Mouse (Mus musculus) limb, embryonic 14.5 days (tissue): Measurements from ENCODE around the gene Clasp1. TPM values are rescaled to one million over a fixed set of nuclear protein-coding genes. Genes with fewer than 3 reads are reported as not detected.

Experiments used
- ATAC-seq: fragments of 200-750 bp; cut with Nextera tagmentation; 2 replicates; pipeline ENCODE4 v1.8.0; 2017; ENCODE audit warnings: low read depth, moderate number of reproducible peaks, moderate TSS enrichment; ENCODE audit not compliant: low FRiP score
- DNase-seq: peaks from one replicate; pipeline ENCODE4 v3.0.0-alpha.2; 2015; ENCODE audit warnings: low spot score
- H3K27ac ChIP-seq: fragments of 300-500 bp; sonication (generic); replicated peaks from 2 replicates; pipeline ENCODE4 v1.5.1; 2014; ENCODE audit warnings: low read depth, mild to moderate bottlenecking, low read length, moderate library complexity, mixed read lengths
- H3K27me3 ChIP-seq: fragments of 300-500 bp; sonication (generic); 2 replicates; pipeline ENCODE4 v1.6.1; 2014; ENCODE audit warnings: low read length, mixed read lengths; ENCODE audit not compliant: control insufficient read depth, insufficient read depth
- H3K36me3 ChIP-seq: fragments of 300-500 bp; sonication (generic); 2 replicates; pipeline ENCODE4 v1.6.1; 2014; ENCODE audit warnings: mild to moderate bottlenecking, low read length, moderate library complexity, mixed read lengths; ENCODE audit not compliant: control insufficient read depth, insufficient read depth
- H3K4me1 ChIP-seq: fragments of 300-500 bp; sonication (generic); 2 replicates; pipeline ENCODE4 v1.6.1; 2014; ENCODE audit warnings: antibody characterized with exemption, low read length, mixed read lengths; ENCODE audit not compliant: control insufficient read depth, insufficient read depth
- H3K4me2 ChIP-seq: fragments of 300-500 bp; sonication (generic); replicated peaks from 2 replicates; pipeline ENCODE4 v1.6.1; 2014; ENCODE audit warnings: low read depth, mild to moderate bottlenecking, low read length, moderate library complexity; ENCODE audit not compliant: severe bottlenecking
- H3K4me3 ChIP-seq: fragments of 300-500 bp; sonication (generic); replicated peaks from 2 replicates; pipeline ENCODE4 v1.5.1; 2014; ENCODE audit warnings: low read length
- H3K9ac ChIP-seq: fragments of 300-500 bp; sonication (generic); 2 replicates; pipeline ENCODE4 v1.6.1; 2014; ENCODE audit warnings: mild to moderate bottlenecking, low read depth, low read length, moderate library complexity; ENCODE audit not compliant: severe bottlenecking
- H3K9me3 ChIP-seq: fragments of 300-500 bp; sonication (generic); 2 replicates; pipeline ENCODE4 v1.6.1; 2016; ENCODE audit warnings: low read length; ENCODE audit not compliant: control insufficient read depth
- POLR2A ChIP-seq: fragments of 200-500 bp; IDR thresholded peaks from 2 replicates; pipeline ENCODE4 v1.8.0; 2012; ENCODE audit warnings: inconsistent platforms, mild to moderate bottlenecking, moderate library complexity, borderline replicate concordance; ENCODE audit not compliant: insufficient read depth, insufficient read length; ENCODE audit errors: extremely low read depth
- WGBS: fragments of 180-500 bp; shearing (Covaris S2); extraction: QIAGEN DNeasy Blood & Tissue Kit; methylation state at CpG from one replicate; pipeline ENCODE4 v1.1.7; 2014; 5-methylcytosine and 5-hydroxymethylcytosine counted together
- polyA plus RNA-seq, 2 experiments: library from polyadenylated mRNA; depleted of rRNA in 1 of 2; stranded (reverse) in 1 of 2; unstranded in 1 of 2; fragments of >200 nt; fragmentation: Nextera tagmentation in 1 of 2; extraction: Ambion mirVana in 1 of 2; gene quantifications; 2 replicates each; pipeline versions ENCODE4 v1.2.1 to v1.2.3; 2012 to 2014

Gene Clasp1
- polyA plus RNA-seq, 2 experiments, result 47.8 to 48.5 TPM

DNA sequence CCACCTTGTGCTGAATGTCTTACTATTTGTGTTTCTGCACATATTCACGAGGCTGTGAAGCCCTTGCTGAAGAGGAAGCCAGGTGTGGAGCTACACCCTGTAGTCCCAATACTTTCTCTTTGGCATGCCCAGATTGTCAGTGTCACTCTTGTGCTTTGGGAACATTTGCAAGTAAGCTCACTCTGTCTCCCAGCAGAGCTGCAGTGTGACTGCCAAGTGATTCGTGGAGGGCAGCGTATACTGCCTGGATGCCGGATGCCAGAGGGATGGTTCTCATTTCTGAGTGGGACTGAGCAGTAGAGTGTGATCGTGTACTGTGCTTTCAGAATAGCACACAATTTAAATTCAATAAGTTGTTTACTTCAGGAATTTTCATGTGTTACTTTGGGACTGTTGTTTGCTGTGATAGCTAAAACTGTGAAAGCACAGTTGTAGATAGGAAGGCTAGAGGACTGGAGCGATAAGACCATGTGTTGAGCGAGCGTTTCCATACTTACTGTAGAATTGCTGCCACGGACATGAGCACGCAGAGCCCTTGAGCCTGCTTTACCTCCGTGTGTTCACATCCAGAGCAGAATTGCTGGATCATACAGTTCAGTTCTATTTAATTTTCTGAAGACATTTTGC lies 68.5 kb downstream of the Clasp1 start:
- no peak overlapping the region for H3K27ac ChIP-seq
- peak overlapping the region; percentile 21; the same call in 1 of the 2 replicates for H3K4me2 ChIP-seq
- H3K4me3 ChIP-seq, result no peak overlapping the region
- H3K27me3 ChIP-seq, result no peaks in the 10 kb centered on the region
- H3K9ac ChIP-seq, result no peak overlapping the region
- DNase-seq (no peak), ATAC-seq (no peak)
- no peaks in the 10 kb centered on the region for H3K9me3 ChIP-seq
- H3K36me3 ChIP-seq, result peaks cover 12% of the 10 kb centered on the region
- WGBS, result 61% methylated on average over 11 of the region's 11 CpGs
- no peak for TF ChIP-seq POLR2A
- H3K4me1 ChIP-seq, result peaks cover 22% of the 10 kb centered on the region

DNA sequence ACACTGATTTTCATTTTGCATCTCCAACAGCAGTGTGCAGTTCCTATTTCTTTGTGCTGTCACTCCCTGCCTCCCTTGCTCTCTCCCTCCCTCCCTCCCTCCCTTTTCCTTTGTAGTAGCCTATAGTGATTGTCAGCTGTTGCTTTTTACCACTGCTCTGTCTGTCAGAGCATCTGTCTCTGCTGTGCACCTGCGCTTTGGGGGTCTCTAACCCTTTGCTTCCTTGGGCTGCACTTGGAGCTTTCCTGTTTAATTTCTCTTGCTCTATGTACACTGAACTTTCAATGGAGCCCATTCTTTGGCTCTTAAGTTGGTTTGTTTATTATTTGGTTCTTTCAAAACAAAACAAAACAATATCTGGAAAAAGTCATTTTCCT lies 69.0 kb downstream of the Clasp1 start:
- Histone ChIP-seq H3K4me1 (peaks cover 22% of the 10 kb centered on the region), H3K9me3 (no peaks in the 10 kb centered on the region), H3K4me2 (peak overlapping the region; percentile 21; the same call in 1 of the 2 replicates), H3K9ac (no peak overlapping the region), H3K36me3 (peaks cover 17% of the 10 kb centered on the region), H3K4me3 (no peak overlapping the region), H3K27ac (no peak overlapping the region), H3K27me3 (no peaks in the 10 kb centered on the region)
- ATAC-seq, result no peak
- 48% methylated on average over 1 of the region's 1 CpGs for WGBS
- no peak for TF ChIP-seq POLR2A
- no peak for DNase-seq

- Histone ChIP-seq H3K27ac (no peak overlapping the region), H3K36me3 (peaks cover 21% of the 10 kb centered on the region), H3K9me3 (no peaks in the 10 kb centered on the region), H3K4me2 (peak overlapping the region; percentile 68; the same call in 1 of the 2 replicates), H3K4me1 (peaks cover 22% of the 10 kb centered on the region), H3K27me3 (no peaks in the 10 kb centered on the region), H3K9ac (no peak overlapping the region), H3K4me3 (no peak overlapping the region)
- no peak for TF ChIP-seq POLR2A
- DNase-seq (peak; percentile 17), ATAC-seq (no peak)
- 45% methylated on average over 3 of the region's 3 CpGs for WGBS
Observed at GRCm38 (mm10) chr1:118458279-118458678, 69.4 kb downstream of the Clasp1 start.

DNA sequence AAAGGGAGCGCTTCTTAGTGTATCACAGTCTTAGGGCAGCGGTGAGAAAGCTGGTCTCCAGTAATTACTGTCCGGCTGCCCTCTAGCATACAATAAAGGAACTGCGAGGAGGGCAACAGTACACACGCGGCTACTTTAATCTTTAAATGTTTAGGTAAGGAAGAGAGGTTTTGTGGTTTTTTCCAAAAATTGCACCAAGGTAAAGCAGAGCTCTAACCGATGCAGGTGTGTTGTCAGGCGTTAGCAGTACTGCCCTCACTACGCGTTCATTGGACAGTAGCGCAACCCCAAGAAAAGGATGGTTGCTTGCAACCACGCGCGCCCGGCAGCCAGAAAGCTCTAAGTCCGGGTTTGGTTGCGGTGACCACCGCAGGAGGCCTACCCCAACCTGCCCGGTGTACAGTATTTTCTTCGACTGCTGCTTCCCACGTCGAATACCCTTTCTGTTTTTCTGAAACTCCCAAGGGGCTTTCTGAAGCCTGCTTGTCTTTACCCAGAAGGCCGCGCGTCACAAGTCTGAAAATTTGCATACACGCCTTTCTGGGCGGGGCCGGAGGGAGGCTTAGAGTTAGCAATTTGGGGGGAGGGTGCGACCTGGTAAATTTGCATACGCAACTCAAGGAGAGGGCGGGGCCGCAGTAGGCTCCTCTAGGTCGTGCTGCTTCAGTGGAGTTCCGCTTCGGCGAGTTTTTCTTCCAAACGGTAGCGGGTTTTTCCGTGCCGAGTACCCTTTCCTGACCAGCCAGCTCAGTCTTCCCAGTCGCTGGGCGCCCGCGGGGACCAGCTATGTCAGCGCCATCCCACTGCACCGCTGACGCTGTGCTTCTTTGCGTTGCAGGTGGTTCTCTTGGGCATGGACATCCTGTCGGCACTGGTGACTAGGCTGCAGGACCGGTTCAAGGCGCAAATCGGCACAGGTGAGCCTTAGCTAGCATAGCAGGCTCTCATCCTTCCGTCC lies 70.4 kb downstream of the Clasp1 start:
- H3K9ac ChIP-seq, result peak overlapping the region; percentile 67
- H3K4me2 ChIP-seq, result peak overlapping the region; percentile 68
- TF ChIP-seq POLR2A, result peak; percentile 96; the same call in 1 of the 2 replicates
- peaks cover 22% of the 10 kb centered on the region for H3K4me1 ChIP-seq
- peak; percentile 93 for DNase-seq
- peak overlapping the region; percentile 43 for H3K4me3 ChIP-seq
- peak; percentile 90 for ATAC-seq
- H3K27me3 ChIP-seq, result no peaks in the 10 kb centered on the region
- WGBS, result 2% methylated on average over 52 of the region's 53 CpGs
- H3K27ac ChIP-seq, result peak overlapping the region; percentile 97
- H3K9me3 ChIP-seq, result no peaks in the 10 kb centered on the region
- H3K36me3 ChIP-seq, result peaks cover 31% of the 10 kb centered on the region

- H3K27ac ChIP-seq, result no peak overlapping the region
- 97% methylated on average over 5 of the region's 5 CpGs for WGBS
- no peak overlapping the region for H3K9ac ChIP-seq
- TF ChIP-seq POLR2A, result no peak
- no peak for DNase-seq
- H3K9me3 ChIP-seq, result no peaks in the 10 kb centered on the region
- H3K27me3 ChIP-seq, result no peaks in the 10 kb centered on the region
- no peak for ATAC-seq
- no peak overlapping the region for H3K4me3 ChIP-seq
- peaks cover 22% of the 10 kb centered on the region for H3K4me1 ChIP-seq
- no peak overlapping the region for H3K4me2 ChIP-seq
- peaks cover 46% of the 10 kb centered on the region for H3K36me3 ChIP-seq
Observed at GRCm38 (mm10) chr1:118460716-118461115, 71.9 kb downstream of the Clasp1 start.
